Mouse (Mus musculus) ES-Bruce4 (cell line): ENCODE measurements around the gene Ccng2.

ENCODE experiments used
- CTCF ChIP-seq: IDR thresholded peaks from one replicate; pipeline ENCODE4 v1.8.1; 2011; ENCODE audit warnings: low read depth, low read length
- EP300 ChIP-seq: IDR thresholded peaks from 2 replicates; pipeline ENCODE4 v1.6.1; 2011; ENCODE audit warnings: low read depth, low read length; ENCODE audit not compliant: insufficient read depth
- POLR2A ChIP-seq: IDR thresholded peaks from one replicate; pipeline ENCODE4 v1.8.1; 2011; ENCODE audit warnings: low read length; ENCODE audit not compliant: insufficient read depth

GRCm38 (mm10) chr5:93249940-93250578, 17.0 kb upstream of the Ccng2 start:
- TF ChIP-seq POLR2A (no peak), CTCF (no peak), EP300 (no peak)
